ENCODE assay signal across 8 mouse cellular contexts in the genomic region with DNA sequence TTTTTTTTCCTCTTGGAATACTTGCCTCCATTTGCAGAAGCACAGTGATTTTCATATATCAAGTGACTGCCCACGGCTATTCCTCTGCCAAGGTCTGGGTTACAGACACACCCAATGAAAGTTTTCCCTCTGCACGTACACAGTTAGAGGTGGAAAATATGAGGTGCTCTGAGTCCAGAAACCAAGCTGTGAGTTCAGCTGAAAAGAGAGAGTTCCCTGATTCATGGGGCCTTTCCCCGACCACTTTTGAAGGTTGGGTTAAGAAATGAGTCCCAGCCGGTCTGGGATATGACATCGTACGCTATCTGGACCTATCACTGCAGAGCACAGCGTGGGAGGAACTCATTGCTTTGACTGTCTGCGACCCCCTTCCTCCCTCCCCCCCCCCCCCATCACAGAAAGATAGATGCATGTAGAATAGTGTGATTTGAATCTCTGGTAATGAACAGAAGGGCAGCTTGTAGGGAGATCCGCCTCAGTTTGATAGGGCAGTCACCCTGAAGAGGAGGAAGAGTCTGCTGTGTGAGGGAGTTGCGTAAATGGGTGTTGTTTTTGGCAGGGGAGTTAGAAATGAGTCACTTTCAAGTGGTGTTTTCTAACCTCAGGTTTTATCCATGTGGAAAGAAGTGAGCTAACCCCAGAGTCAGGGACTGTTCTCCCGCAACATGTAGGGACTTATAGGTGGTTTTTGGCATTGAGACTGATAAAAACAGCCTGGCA.
DNase-seq lines count a peak whose midpoint lies in the region; ATAC-seq and TF ChIP-seq lines count a peak whose summit lies in the region.
"Had no signal": no experiment of that assay in that cellular context is flagged by ENCODE, and none has a peak within 500 bp of the region (broad histone marks: within the 10 kb centered on the region; RNA-seq: fewer than 3 reads in every experiment).

No protein-coding gene starts in this region.

- no peaks in the 10 kb centered on the region for H3K27me3 ChIP-seq in heart, adult 2 months (ENCODE audit: control insufficient read depth, insufficient read depth, low read length)
- no peaks in the 10 kb centered on the region for H3K27me3 ChIP-seq in liver, embryonic 16.5 days (ENCODE audit: control insufficient read depth, insufficient read depth, low read depth, low read length)
- no peaks in the 10 kb centered on the region for H3K27me3 ChIP-seq in hindbrain, embryonic 13.5 days
- H3K27me3 ChIP-seq: limb, embryonic 12.5 days had no signal

- TF ChIP-seq EP300 in heart, adult 2 months (IDR thresholded peaks at IDR 0.05; ENCODE audit: insufficient read depth, low read depth, low read length) = no peak

- intact Hi-C loops in heart, adult 2 months (cut with DNase I) = no loop called here

- H3K4me3 ChIP-seq in heart, adult 2 months = no peak overlapping the region
- no peak overlapping the region for H3K4me3 ChIP-seq in liver, embryonic 16.5 days (ENCODE audit: low read depth, low read length)
- H3K4me3 ChIP-seq in hindbrain, embryonic 13.5 days = no peak overlapping the region
- H3K4me3 ChIP-seq: limb, embryonic 12.5 days had no signal

- no peak overlapping the region for H3K4me2 ChIP-seq in liver, embryonic 16.5 days (ENCODE audit: low read depth, low read length)
- H3K4me2 ChIP-seq in hindbrain, embryonic 13.5 days = no peak overlapping the region
- H3K4me2 ChIP-seq: limb, embryonic 12.5 days had no signal

- H3K9ac ChIP-seq in heart, adult 2 months (ENCODE audit: low read depth, low read length) = peak overlapping the region; percentile 21; the same call in 1 of the 2 replicates
- no peak overlapping the region for H3K9ac ChIP-seq in liver, embryonic 16.5 days (ENCODE audit: low read depth, low read length)
- no peak overlapping the region for H3K9ac ChIP-seq in hindbrain, embryonic 13.5 days
- H3K9ac ChIP-seq: limb, embryonic 12.5 days had no signal

- H3K9me3 ChIP-seq in liver, embryonic 16.5 days (replicated peaks; ENCODE audit: control insufficient read depth, low read length) = no peaks in the 10 kb centered on the region
- H3K9me3 ChIP-seq in hindbrain, embryonic 13.5 days = no peaks in the 10 kb centered on the region
- H3K9me3 ChIP-seq: limb, embryonic 12.5 days had no signal

- peak overlapping the region; percentile 76 for H3K27ac ChIP-seq in heart, adult 2 months
- peak overlapping the region; percentile 39 for H3K27ac ChIP-seq in liver, embryonic 16.5 days (ENCODE audit: low read length)
- H3K27ac ChIP-seq in hindbrain, embryonic 13.5 days = no peak overlapping the region
- H3K27ac ChIP-seq: limb, embryonic 12.5 days had no signal

- whole genome bisulfite sequencing in heart, adult 2 months = 32% methylated on average over 11 of the region's 11 CpGs
- WGBS in liver, embryonic 16.5 days (ENCODE audit: insufficient replicate concordance) = 62% methylated on average over 11 of the region's 11 CpGs
- WGBS in hindbrain, embryonic 13.5 days = 72% methylated on average over 11 of the region's 11 CpGs

- ATAC-seq in liver, embryonic 16.5 days (ENCODE audit: low read depth) = peak; percentile 66
- no peak for ATAC-seq in hindbrain, embryonic 13.5 days (ENCODE audit: low FRiP score)
- ATAC-seq in megakaryocyte-erythroid progenitor cell, adult 5-6 weeks (replicated peaks; ENCODE audit: low FRiP score, low TSS enrichment, poor library complexity, severe bottlenecking) = no peak

- peak; percentile 97 for DNase-seq in 3T3-L1 (ENCODE audit: low read depth, low spot score)
- DNase-seq in CD4-positive helper T cell, adult 2 months (ENCODE audit: low read depth, low spot score) = peak; percentile 65
- peak in 1 of 2 experiments; percentile 56 for DNase-seq in heart, adult 2 months
- no peak for DNase-seq in urinary bladder, adult 2 months (ENCODE audit: low spot score)

- TF ChIP-seq POLR2A in heart, adult 2 months (IDR thresholded peaks at IDR 0.05; ENCODE audit: insufficient read depth, low read depth, low read length) = peak; percentile 33; the same call in 1 of the 2 replicates

- no peak for TF ChIP-seq CTCF in heart, adult 2 months (IDR thresholded peaks at IDR 0.05)

- H3K36me3 ChIP-seq in heart, adult 2 months (ENCODE audit: control insufficient read depth, insufficient read depth, low read length) = peaks cover 8% of the 10 kb centered on the region
- H3K36me3 ChIP-seq in liver, embryonic 16.5 days (ENCODE audit: control insufficient read depth, insufficient read depth) = no peaks in the 10 kb centered on the region
- no peaks in the 10 kb centered on the region for H3K36me3 ChIP-seq in hindbrain, embryonic 13.5 days
- H3K36me3 ChIP-seq: limb, embryonic 12.5 days had no signal

- peaks cover 16% of the 10 kb centered on the region for H3K4me1 ChIP-seq in heart, adult 2 months (ENCODE audit: control insufficient read depth, insufficient read depth, low read length)
- H3K4me1 ChIP-seq in liver, embryonic 16.5 days (ENCODE audit: control insufficient read depth, low read depth, low read length) = peaks cover 7% of the 10 kb centered on the region
- H3K4me1 ChIP-seq in hindbrain, embryonic 13.5 days (replicated peaks) = peaks cover 5% of the 10 kb centered on the region; the same call in 1 of the 2 replicates

- no peaks in the 10 kb centered on the region for H3K79me2 ChIP-seq in heart, adult 2 months (replicated peaks; ENCODE audit: control insufficient read depth, insufficient read depth, low read length)
